Mouse (Mus musculus) bone marrow macrophage, adult 2 months (primary cell): Measurements from ENCODE around the gene Gstcd. TPM values are rescaled to one million over a fixed set of nuclear protein-coding genes. Genes with fewer than 3 reads are reported as not detected.
A peak's percentile ranks its signal among the peaks of the same experiment; 100 is the strongest.

ENCODE experiments used
- H3K27ac ChIP-seq: 2 replicates; pipeline ENCODE4 v1.5.1; 2012; ENCODE audit warnings: low read depth, low read length; ENCODE audit not compliant: insufficient read depth
- H3K4me1 ChIP-seq: 2 replicates; pipeline ENCODE4 v1.6.1; 2012; ENCODE audit warnings: low read length; ENCODE audit not compliant: control insufficient read depth, insufficient read depth
- H3K4me3 ChIP-seq: 2 replicates; pipeline ENCODE4 v1.5.1; 2012; ENCODE audit warnings: mild to moderate bottlenecking, low read length, moderate library complexity; ENCODE audit not compliant: insufficient read depth
- CTCF ChIP-seq: IDR thresholded peaks from 2 replicates; pipeline ENCODE4 v1.5.1; 2012; ENCODE audit warnings: low read depth, mild to moderate bottlenecking, low read length, moderate library complexity
- POLR2A ChIP-seq: IDR thresholded peaks from 2 replicates; pipeline ENCODE4 v1.6.1; 2012; ENCODE audit warnings: mild to moderate bottlenecking, low read depth, low read length, borderline replicate concordance
- polyA plus RNA-seq: library from polyadenylated mRNA; stranded (reverse); fragments of >200 nt; gene quantifications from 2 replicates; pipeline ENCODE4 v1.2.4, GENCODE M21; 2012; ENCODE audit not compliant: missing spikeins, insufficient read depth, insufficient read length

The Gstcd gene
- 3.2 and 4.5 TPM in 2 replicates for polyA plus RNA-seq

- peak within 1 kb of the TSS; percentile 94 for H3K4me3 ChIP-seq
- TF ChIP-seq POLR2A = no peak
- TF ChIP-seq CTCF = no peak
Observed at GRCm38 (mm10) chr3:133091664-133092273, at the start of gene Gstcd, which contains the start of gene Ints12. Gene Gstcd (minus strand): TSS chr3:133092033. Gene Ints12 (plus strand): TSS chr3:133091840.

GRCm38 (mm10) chr3:133132611-133133010 lies 40.8 kb upstream of the Gstcd start:
- H3K4me1 ChIP-seq = no peaks in the 10 kb centered on the region
- no peak for TF ChIP-seq CTCF
- TF ChIP-seq POLR2A = no peak
- H3K27ac ChIP-seq = no peak overlapping the region
- H3K4me3 ChIP-seq = no peak overlapping the region

More at GRCm38 (mm10) chr3:133091664-133092273, at the start of gene Gstcd, which contains the start of gene Ints12:
- Histone ChIP-seq H3K27ac (peak within 1 kb of the TSS; percentile 97), H3K4me1 (peaks cover 12% of the 10 kb centered on the region)

GRCm38 (mm10) chr3:133131372-133131771 lies 39.5 kb upstream of the Gstcd start:
- Histone ChIP-seq H3K4me1 (no peaks in the 10 kb centered on the region), H3K27ac (no peak overlapping the region), H3K4me3 (no peak overlapping the region)
- TF ChIP-seq POLR2A (no peak), CTCF (no peak)

DNA sequence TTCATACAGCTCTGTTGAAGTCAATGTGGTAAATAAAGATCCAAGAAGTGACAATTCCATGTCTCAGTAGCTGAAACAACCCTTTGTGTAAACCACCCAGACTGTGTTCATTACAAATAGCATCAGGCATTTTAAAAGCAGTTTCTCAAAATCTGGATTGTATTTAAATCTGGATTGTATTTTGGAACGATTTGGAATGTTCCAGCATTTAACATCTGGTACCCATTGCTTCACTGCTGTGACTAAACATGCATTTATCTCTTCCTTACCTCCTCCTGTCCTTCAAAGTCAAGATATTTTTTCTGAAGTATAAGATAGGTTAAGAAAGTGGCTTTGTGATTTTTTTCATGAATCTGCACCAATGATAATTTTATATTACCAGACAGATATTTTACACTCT lies 21.4 kb upstream of the Gstcd start:
- Histone ChIP-seq H3K4me3 (no peak overlapping the region), H3K4me1 (no peaks in the 10 kb centered on the region), H3K27ac (no peak overlapping the region)
- TF ChIP-seq CTCF = no peak
- no peak for TF ChIP-seq POLR2A

- Histone ChIP-seq H3K4me3 (no peak overlapping the region), H3K4me1 (no peaks in the 10 kb centered on the region), H3K27ac (no peak overlapping the region)
- no peak for TF ChIP-seq CTCF
- TF ChIP-seq POLR2A = no peak
Observed at GRCm38 (mm10) chr3:133111741-133112140, 19.9 kb upstream of the Gstcd start.

GRCm38 (mm10) chr3:133109844-133110243 lies 18.0 kb upstream of the Gstcd start:
- Histone ChIP-seq H3K4me1 (no peaks in the 10 kb centered on the region), H3K27ac (no peak overlapping the region), H3K4me3 (no peak overlapping the region)
- TF ChIP-seq POLR2A (no peak), CTCF (no peak)

GRCm38 (mm10) chr3:133108731-133109130 lies 16.9 kb upstream of the Gstcd start:
- TF ChIP-seq CTCF (no peak), POLR2A (no peak)
- Histone ChIP-seq H3K27ac (no peak overlapping the region), H3K4me1 (peaks cover 3% of the 10 kb centered on the region; the same call in 1 of the 2 replicates), H3K4me3 (no peak overlapping the region)

GRCm38 (mm10) chr3:133104436-133104835 lies 12.6 kb upstream of the Gstcd start:
- Histone ChIP-seq H3K4me1 (peaks cover 4% of the 10 kb centered on the region; the same call in 1 of the 2 replicates), H3K4me3 (no peak overlapping the region), H3K27ac (no peak overlapping the region)
- TF ChIP-seq POLR2A (no peak), CTCF (no peak)

DNA sequence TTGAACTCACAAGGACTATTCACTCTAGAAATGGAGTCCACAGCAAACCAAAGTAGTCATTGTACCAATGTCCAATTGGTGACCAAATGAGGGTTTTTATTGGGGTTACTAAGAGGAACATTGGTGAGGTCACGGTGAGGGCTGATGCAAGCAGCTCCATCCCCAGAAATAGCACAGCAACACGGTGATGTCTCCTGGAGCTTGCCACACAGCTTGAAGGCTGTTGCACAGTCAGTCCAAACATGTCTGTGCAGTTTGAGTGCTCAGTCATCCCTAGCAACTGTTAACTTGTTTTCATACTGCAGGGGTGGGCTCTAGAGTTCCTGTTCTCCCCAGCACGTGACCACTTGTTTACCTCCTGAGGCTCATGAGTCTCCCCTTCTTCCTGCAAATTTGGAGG lies 11.9 kb upstream of the Gstcd start:
- Histone ChIP-seq H3K4me3 (no peak overlapping the region), H3K27ac (no peak overlapping the region), H3K4me1 (peaks cover 4% of the 10 kb centered on the region; the same call in 1 of the 2 replicates)
- TF ChIP-seq CTCF = no peak
- TF ChIP-seq POLR2A = no peak

DNA sequence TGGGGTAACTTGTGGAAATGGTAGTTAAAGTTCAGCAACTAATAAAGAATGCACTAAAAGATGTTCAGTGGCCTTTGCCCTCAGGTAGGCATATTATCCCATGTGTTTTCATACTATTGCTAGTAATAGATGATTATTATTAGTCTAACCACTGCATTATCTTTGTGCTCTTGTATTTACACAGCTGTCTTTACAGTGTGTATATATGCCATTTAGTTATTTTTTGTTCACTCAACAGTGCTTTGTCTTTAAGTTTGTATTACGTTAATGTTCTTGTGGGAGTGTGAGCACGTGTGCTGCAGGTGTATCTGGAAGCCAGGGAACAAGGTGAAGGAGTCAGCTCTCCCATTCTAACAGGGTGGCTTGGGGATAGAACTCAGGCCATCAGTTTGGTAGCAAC lies 7.1 kb upstream of the Gstcd start:
- H3K4me3 ChIP-seq = no peak overlapping the region
- H3K27ac ChIP-seq = no peak overlapping the region
- TF ChIP-seq POLR2A (no peak), CTCF (no peak)
- H3K4me1 ChIP-seq = peaks cover 11% of the 10 kb centered on the region
